Mouse (Mus musculus): ENCODE measurements around the gene Mrps27.

The Mrps27 gene

DNA sequence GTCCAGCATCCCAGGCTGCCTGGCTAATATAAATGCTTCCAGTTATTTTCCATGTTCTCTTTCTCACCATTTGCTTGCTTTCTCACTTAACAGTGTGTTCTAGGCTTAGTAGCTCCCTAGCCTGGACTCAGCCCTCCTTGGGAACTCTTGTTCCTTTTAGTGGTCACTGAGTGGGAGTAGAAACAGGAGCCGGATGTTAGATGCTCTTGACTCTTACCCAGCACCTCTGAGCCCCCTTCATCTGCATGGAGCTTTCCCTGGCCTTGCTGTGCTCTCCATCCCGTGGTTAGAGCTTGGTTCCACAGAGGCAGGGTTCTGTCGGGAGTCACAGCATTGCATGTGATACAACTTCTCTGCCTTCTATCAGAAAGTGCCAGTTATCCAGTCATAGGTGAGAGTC lies 7.0 kb downstream of the Mrps27 start:
- DNase-seq (ENCODE audit: low read depth, low spot score): no peak

DNA sequence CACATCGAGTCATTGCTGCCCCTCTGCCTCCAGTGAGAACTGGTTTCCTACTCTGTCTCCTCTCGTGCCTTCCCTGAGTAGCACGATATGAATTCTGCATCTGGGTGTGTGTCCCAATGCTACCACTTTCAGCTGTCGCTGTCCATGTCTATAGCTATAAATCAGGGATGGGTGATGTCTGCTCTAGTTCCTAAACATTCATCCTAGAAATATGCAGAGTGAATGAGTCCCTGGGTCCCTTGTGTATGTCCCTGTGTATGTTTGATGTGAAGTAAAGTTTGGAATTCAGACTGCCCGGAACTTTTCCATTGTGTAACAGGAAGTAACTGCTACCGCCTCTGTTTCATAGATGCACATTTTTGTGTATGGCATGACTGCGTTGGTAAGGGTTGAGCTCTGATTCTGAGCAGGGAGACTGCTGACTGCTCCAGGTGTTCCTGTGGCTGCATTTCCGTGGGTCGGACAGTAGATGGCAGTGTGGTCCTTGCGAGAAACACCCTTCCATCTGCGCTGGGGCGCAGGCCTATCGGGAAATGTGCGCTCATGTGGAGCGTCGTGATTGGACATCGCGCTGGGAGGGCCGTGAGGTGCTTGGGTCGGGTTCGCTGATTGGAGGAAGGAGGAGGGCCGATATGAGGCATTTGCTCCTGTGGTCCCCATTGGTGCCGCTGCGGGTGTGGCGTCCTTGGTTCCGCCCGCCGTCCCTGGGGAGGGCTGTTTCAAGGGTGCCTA lies 8.3 kb downstream of the Mrps27 start:
- peak; percentile 98 for DNase-seq (ENCODE audit: low read depth, low spot score)

DNA sequence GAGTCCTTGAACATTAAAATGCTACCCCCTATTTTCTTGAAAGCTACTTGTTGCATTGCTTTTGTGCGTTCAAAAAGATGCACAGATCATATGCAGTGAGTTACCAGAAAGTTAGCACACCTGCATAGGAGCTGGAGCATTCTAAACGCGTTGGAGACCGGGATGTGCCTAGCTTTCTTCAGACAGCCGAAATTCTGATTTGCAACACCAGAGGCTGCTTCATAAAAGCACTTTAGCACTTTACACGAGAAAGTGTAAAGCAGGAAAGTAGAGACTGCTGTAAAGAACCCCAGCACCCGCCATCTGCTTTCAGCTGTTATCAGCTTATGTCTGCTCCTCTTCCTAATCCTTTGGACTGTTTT lies 8.9 kb downstream of the Mrps27 start:
- DNase-seq (ENCODE audit: low read depth, low spot score): no peak

DNA sequence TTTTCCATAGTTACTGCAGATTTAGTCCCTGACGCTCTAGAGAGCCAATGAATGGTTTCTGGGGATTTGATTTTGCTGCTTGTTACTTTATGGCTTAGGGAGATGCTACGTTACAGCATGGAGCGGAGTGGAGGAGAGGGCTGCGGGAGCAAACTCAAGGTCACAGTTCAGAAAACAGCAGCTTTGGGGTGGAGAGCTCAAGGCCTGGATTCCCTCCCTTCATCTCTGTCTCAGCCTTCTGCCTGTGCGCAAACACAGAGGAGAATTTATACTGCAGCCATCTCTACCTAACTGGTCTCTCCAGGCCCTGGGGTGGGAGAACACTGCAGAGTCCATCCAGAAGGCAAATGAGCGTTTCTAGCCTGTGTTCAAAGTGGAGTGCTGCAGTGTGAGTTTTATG lies 10.5 kb downstream of the Mrps27 start:
- no peak for DNase-seq (ENCODE audit: low read depth, low spot score)

DNA sequence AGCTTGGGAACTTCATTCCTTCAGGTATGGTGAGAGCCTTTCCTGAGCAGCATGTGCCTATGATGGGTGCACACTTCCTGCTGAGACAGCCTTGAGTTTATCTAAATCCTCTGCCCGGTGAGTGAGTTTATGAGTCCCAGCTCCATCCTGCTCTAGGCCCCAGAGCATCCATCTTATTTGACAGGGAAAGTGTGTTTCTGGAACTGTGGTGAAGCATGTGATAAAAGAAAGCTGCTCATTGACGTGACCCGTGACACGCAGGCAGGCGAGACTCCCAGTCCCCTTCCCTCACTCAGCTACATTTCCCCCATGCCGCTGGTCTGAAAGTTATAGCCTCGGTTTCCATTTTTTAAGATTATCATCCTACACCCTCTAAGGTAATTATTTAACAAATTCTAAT lies 11.3 kb downstream of the Mrps27 start:
- no peak for DNase-seq (ENCODE audit: low read depth, low spot score)

DNA sequence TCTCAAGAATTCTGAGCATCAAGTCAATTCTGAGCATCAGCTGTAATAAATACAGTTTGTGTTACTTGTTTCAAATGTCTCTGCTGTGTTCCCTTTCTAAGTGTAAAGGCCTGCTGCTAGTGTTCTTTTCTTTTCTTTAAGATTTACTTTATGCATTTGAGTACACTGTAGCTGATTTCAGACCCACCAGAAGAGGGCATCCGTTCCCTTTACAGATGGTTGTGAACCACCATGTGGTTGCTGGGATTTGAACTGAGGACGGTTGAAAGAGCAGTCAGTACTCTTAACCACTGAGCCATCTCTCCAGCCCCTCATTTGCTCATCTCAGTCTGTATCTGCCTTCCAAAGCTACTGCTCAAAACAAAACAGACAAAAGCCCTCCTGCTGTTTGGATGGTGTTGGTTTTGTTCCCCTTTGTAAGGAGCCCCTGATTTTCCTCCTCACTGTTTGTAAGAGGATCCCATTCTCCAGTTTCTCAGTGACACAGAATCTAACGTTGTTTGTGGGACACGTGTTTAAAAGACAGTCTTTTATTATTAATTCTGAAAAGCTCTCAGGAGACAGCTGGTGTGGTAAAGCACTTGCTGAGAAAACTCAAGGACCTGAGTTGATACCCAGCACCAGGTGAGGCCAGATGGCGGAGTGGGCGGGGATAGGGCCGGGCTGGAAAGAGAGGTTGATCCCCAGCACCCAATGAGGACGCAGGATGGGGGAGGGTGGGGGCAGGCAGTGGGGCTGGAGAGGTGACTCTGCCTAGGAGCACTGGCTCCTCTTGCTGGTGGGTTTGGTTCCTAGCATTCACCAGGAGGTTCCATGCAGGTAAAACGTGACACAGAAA lies 12.1 kb downstream of the Mrps27 start:
- peak; percentile 42 for DNase-seq (ENCODE audit: low read depth, low spot score)

DNA sequence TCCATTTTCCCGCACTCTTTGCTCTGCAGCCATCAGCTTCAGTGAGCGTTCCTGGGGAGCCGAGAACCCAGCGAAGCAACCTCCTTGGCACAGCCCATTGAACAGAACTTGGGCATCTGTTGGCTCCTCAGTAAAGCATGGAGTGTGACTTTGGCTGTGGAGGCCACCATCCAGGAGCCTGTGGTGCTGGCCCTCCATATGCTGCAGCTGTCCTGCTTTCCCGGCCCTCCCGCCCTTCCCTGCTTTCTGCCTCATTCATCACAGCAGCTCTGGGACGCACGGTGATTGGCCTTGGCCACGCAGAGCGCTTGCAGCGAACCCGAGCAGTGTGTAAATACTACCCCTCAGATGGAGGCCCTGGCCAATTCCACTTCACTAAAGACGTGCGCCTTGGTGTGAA lies 14.3 kb downstream of the Mrps27 start:
- DNase-seq (ENCODE audit: low read depth, low spot score): no peak

DNA sequence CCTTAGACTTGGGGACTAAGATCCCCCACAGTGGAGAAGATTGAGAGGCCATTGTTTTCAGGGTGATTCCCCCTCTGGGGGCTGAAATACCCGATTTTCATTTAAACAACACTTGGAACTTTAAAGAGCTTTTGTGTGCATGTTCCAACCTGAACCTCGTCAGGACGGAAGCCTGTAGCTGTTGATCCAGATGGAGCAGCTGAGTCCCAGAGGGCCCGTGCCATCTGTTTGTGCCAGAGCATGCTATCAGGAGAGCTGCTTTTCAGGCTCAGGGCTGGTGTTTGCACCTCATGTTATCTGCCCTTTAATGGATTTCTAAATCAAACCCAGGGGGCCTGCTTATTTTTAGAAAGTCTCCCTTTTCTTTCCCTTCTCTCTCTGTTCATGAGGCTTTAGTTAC lies 19.3 kb downstream of the Mrps27 start:
- DNase-seq (ENCODE audit: low read depth, low spot score): no peak

DNA sequence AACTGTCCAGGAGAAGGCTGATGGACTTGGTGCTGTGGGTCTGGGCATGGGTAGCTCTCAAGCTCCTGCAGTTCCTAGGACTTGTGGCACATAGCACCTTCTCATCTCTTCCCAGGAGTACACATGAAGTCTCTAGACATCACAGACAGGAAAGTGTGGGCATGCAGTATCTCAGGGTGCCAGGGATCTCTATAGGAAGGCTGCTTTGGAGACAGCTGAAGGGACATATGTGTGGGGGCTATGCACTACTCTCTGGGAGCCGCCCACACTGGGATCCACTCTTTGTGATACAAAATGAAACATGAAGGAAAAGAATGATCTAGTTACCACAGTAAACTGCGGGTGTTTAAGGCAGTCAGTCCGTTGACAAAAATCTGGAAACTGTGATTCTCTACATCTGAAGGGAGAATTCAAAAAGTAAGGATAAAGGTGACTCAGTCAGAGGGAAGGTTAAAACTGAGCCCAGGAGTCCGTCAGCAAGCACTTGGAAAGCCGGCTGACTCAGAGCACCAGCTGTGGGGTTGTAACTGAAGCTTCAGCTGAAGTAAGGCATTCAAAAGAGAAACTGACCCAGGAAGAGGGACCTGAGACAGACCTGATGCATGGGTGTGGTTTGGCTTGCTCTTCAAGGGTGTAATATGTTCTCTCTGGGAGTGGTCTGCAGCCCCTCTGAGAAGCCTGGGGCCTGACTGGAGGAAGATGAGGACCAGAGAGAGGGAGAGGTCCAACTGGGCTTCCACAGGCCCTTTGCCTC lies 22.0 kb downstream of the Mrps27 start:
- DNase-seq (ENCODE audit: low read depth, low spot score): peak; percentile 79

DNA sequence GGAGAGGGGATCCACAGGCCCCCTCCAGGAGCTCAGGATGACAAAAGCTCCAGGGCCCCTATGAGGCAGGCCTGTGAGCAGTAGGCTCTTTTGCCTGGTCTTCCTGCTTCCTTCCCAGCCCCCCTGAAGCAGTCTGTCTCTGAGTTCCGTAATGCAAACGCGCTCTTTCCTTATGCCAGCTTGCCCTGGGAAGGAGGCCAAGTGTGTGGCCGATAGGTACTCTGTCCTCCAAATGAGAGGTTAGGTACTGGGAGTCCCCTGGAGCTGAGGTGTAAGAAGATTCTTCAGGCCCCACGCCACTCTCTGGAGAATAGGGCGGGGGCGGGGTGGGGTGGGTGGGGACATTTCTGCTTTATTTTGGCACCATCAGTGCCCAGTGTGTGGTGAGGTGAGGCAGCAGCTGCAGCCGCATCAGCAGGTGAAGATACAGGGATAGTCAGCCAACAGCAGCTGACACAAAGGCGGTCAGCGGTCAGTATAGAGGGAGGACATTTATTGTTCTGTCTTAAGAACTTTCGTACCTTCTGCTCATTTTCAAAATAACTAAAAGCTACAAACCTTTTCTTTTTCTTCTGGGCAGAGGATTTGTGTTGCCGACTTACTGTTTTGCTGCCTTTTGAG lies 23.1 kb downstream of the Mrps27 start:
- DNase-seq (ENCODE audit: low read depth, low spot score): no peak

DNA sequence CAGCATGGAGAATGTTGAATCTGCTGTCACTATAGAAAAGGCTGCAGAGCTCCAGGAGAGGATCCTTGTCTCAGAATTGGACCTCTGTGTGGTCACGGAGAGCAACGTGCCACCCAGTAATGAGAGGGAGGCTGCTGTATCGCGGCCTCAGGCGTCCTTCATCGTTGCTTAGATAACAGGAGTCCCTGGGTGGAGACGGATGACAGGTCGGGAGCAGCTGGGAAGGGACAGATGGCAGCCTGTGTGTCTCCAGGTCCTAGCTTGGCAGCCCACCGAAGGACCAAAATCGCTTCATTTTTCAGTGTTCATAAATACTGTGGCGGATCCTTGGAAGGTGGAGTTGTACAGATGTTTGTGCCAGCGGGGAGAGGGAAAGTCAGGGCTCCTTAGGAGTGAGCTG lies 24.5 kb downstream of the Mrps27 start:
- DNase-seq (ENCODE audit: low read depth, low spot score): no peak

DNA sequence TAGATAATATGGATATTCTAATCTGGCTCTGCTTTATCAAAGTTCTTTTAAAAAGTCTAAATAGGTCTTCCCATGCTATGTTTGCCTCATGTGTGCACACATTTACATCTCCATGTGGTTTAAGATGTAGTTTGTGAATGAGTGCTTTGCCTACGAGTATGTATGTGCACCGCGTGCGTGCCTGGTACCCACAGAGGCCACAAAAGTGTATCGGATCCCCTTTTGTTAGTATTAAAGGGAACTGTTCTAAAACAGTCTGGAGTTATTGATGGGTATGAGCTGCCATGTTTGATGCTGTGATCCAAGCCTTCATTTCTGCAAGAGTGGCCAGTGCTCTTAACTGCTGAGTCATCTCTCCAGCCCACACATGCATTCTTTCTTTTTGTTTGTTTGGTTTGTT lies 26.7 kb downstream of the Mrps27 start:
- no peak for DNase-seq (ENCODE audit: low read depth, low spot score)

DNA sequence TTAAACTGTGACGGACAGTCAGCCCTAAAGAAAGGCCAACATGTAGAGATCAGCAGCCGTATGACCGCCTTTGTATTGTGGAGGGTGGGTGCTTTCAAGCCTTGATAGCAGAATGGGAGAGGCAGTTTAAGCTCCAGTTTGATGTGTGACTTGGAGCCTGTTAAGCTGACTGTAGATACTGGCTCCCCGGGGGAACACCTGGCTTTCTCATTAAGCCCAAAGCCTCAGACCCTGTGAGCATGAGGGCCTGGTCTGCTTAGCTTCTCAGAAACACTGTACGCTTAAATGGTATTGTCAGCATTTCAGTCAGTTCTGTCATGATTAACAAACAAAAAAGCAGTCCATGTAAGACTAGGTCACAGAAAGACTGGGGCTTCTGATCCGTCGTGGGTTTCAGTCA lies 29.1 kb downstream of the Mrps27 start:
- no peak for DNase-seq (ENCODE audit: low read depth, low spot score)

DNA sequence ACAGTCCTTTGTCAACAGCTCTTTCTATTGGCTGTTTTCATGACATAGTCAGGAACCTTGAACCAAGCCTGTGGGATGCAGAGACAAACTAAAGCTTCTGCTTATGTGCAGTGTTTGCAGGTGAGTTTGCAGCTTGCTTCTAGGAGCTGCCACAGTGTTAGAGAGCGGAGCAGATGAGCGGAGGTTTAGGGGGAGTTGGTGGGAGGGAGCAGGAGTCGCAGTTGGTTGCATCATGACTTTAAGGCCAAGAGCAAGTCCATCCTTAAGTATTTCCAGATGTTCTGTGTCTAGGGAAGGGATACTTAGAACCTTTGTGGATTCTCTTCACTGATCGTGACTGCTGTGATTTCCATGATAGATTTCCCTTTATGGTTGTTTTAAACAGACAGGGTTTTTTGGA lies 29.6 kb downstream of the Mrps27 start:
- DNase-seq (ENCODE audit: low read depth, low spot score): no peak

DNA sequence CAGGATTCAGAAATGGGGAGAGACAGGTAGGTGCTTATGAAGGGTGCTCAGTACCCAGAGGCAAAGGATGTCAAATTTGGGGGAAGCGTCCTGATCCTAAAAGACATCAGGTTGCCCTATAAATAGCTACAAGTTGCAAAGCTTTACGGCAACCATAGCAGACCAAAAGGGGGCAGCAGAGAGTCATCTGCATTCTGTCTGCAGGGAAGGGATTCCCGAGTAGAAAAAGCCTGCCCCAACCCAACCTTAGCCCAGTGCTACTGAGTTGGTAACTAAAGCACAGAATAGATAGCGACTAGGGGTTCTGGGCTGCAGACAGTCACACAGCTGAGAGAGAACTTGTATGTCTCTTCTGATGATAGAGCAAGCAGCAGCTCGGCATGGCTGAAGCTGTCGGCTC lies 31.0 kb downstream of the Mrps27 start:
- DNase-seq (ENCODE audit: low read depth, low spot score): peak; percentile 90

DNA sequence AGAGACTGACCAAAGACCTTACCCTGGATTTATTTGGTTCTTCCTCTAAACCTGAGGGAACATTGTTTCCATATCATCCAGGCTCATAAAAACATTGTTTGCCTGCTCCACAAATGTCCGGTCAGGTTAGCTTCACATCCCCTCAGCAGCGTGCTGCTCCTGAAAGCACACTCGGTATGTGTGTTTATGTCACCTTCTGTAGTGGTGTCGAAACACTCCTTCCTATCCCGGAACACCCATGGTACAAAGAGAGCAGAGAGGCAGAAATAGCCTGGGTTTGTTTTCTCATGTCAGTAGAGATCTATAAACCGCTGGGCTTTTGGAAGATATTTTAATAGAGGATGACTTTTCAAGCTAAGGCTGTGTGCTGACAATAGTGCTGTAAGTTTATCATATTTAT lies 32.5 kb downstream of the Mrps27 start:
- no peak for DNase-seq (ENCODE audit: low read depth, low spot score)

DNA sequence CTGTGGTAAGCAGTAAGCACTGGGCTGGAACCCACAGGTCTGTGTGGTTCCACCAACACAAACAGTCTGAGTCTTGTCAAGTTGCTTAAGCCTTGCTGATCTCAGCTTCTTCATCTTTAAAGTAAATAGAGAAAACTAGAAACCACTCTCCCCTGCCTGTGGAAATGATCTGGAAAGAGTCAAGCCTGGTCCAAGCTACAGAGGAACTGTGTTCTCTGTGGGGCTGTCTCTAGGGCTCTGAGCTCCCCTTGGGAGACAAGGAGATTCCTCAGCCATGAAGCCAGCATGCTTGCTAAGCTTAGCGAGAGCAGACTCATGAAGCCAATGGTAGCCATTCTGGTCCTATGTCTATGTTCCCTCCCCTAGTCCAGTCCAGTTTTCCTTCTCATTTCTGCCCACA lies 33.6 kb downstream of the Mrps27 start:
- DNase-seq (ENCODE audit: low read depth, low spot score): no peak

DNA sequence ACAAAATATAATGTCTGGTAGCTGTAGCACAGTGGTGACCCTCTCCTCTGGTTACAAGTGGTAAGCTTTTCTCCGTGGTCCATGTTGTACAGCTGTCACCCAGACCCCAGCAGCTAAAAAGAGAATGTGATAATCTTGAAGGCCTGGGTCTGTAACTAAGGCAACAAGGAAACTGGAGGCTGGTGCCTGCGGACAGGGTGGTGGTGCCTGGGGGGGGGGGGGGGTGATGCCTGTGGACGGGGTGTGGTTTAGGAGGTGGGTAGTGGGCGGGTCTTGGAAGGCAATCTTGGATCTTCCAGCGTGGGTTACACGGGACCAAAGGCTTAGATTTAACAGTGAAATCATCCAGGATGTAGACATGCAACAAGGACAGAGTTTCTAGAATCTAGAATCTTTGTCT lies 37.8 kb downstream of the Mrps27 start:
- DNase-seq (ENCODE audit: low read depth, low spot score): no peak

DNA sequence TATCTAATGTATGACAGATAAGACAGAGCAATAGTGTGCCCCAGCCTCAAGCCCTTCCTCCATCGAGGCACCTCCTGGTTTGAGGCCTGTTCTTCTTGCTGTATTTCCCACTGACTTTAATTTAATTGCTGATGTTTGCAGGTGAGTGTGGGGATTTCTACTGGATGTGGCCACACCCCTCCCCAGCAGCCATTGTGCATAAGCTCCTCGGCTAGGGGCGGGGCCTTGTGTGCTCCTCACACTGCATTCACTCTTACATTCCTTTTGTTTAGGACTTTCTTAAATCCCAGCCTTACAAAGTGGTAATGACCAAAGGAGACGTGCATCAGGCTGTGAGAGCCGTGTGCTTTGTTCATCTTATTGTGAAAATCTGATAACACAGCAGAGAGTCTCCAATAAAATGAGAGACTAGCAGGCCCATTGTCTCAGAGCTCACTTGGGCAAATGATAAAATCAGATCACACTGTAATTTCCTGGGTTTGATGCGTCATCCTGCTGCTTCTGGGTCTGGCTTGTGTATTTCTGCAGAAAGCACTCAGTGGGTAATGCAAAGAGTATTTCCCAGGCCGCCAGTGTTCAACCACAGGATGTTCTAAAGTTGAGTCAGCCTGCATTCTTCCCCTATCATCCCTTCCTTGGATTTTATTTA lies 40.1 kb downstream of the Mrps27 start:
- peak; percentile 88 for DNase-seq (ENCODE audit: low read depth, low spot score)

DNA sequence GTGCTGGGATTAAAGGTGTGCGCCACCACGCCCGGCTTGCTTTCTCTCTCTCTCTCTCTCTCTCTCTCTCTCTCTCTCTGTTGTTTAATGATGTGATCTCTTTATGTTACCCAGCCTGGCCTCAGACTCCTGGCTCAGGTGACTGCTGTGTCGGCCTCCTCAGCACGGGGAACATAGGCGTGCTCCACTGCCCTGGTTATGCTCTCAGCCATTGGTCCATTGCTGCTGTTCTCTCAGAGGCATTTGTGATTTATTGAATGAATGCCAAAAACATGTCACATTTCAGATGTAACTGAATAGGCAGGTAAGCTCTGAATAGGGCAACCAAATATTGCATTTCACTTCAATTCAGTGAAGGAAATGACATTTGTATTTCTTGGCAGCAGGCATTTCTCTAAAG lies 41.3 kb downstream of the Mrps27 start:
- DNase-seq (ENCODE audit: low read depth, low spot score): no peak

DNA sequence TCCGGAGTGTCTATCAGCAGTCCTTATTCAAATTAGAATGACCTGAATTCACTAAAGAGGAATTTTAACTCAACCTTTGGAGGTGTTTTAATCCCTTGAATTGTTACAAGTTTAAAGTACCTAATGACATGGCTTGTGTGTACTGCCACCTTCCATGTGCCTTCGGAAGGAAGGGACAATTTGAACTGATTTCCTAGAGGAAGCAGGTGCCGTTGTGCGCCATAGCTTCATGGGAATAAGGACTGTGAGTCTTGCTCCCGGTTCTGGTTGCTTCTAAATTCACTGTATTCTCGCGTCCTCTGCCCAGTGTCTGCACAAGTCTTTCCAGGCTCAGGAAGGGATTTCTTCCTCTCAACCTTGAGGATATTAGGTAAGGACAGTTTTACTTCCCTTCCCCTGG lies 41.8 kb downstream of the Mrps27 start:
- no peak for DNase-seq (ENCODE audit: low read depth, low spot score)

Data from 3T3-L1 (cell line).